Mouse (Mus musculus): ENCODE data around the gene Utp14b. TPM values are rescaled to one million over a fixed set of nuclear protein-coding genes. Genes with fewer than 3 reads are reported as not detected.

Gene Utp14b
- 0.16 and 0.46 TPM in 2 replicates for polyA plus RNA-seq (2012; rRNA removed)

DNA sequence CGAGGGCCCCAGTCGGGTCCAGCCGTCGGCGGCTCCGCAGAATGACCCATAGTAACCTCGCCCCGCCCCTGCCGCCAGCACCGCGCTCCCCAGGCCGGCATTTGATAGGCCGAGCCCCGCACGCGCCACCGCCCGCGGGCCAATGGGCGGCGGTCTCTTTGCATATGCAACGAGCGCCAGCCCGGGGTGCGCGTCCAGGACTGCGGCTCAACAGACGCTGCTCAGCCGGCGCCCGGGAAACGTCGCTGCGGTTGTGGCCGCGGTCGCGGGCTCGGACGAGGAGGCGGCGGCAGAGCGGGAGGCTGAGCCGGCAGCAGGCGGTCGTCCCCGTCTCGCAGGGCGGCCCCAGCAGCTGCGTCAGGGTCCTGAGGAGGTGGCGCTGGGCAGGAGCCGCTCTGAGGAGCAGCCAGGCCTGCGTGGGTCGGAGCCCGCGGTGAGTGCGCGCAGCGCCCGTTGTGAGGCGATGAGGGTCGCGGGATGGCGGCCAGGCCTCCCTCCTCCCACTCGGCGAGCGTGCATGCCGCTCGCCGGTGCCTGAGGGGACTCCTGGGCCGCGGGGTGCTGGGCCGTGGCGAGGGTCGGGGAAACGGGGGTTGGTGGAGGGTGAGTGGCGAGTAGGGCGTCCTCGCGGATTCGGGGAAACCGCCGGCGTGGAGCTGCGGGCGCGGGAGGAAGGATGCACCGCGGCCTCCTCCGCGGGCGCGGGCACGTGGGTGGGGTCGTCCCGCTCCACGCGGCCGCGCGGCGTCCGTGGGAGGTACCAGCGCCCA, at the start of gene Utp14b, which contains the start of gene Acsl3:
Gene Utp14b, plus strand, starts transcription at position 368 of the 770 bp plus-strand sequence.
Gene Acsl3, plus strand, starts transcription at position 155 of the 770 bp plus-strand sequence.
- H3K4me3 ChIP-seq (ENCODE audit: extremely low read depth, insufficient read depth, insufficient read length): peak within 1 kb of the TSS; percentile 98
- no peaks in the 10 kb centered on the region; the same call in 1 of the 2 replicates for H3K4me1 ChIP-seq (ENCODE audit: control insufficient read depth, insufficient read depth, insufficient read length)
- TF ChIP-seq CTCF (IDR thresholded peaks at IDR 0.05; ENCODE audit: extremely low read depth, insufficient read depth, insufficient read length, insufficient replicate concordance): no peak
- peak; percentile 94 for TF ChIP-seq POLR2A (IDR thresholded peaks at IDR 0.05; ENCODE audit: low read depth, low read length)
- peak within 1 kb of the TSS; percentile 74 for H3K27ac ChIP-seq (ENCODE audit: insufficient read depth, low read length)
- peak; percentile 78 to 95 for DNase-seq (ENCODE audit: low read depth in 1 of 2, low spot score in 2 of 2)
- no peaks in the 10 kb centered on the region for H3K36me3 ChIP-seq (ENCODE audit: control insufficient read depth, insufficient read depth, low read length)
- under 1% methylated on average over 101 of the region's 104 CpGs for WGBS
- 0 out of 2 replicates have a peak, but pooled peaks cover 3% of the 10 kb centered on the region for H3K27me3 ChIP-seq (ENCODE audit: control insufficient read depth, insufficient read depth, low read length)

DNA sequence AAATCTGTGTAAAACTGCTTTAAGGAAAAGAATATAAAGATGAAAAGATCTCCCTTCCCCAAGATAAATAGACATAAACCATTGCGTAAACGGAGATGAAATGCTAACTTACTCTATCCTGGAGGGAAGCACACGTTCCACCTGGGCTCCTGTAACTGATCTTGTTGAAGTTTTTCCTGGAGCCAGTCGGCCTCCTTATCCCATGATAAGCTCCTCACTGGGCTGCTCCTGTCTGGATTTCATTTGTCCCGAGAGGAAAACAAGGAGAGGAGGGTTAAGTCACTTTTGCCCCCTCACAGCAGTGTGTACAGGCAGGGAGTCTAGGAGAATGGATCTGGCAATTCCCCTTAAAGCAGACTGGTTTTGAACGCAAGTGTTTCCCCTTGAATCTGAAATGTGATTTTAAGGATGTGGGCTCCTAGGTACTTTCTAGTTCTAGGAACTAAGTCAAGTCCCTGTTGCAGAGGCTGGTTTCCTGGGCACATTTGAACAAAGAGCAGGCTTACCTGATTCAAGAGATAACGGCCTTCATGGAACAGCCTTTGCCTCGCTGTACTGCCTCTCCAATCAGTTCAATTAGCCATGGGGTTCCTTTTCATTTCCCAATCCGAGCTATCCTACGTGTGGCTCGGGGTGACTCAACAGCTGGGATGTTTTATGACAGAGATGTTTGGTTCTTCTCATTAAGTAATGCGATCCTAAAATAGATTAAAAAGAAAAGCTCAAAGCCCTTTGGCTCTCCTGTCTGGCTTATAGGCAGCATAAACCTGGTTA, 48.5 kb upstream of the Utp14b start:
- TF ChIP-seq CTCF (IDR thresholded peaks at IDR 0.05; ENCODE audit: extremely low read depth, insufficient read depth, insufficient read length, insufficient replicate concordance): no peak
- TF ChIP-seq POLR2A (IDR thresholded peaks at IDR 0.05; ENCODE audit: low read depth, low read length): no peak
- no peaks in the 10 kb centered on the region for H3K4me1 ChIP-seq (ENCODE audit: control insufficient read depth, insufficient read depth, insufficient read length)
- no peaks in the 10 kb centered on the region for H3K36me3 ChIP-seq (ENCODE audit: control insufficient read depth, insufficient read depth, low read length)
- no peak overlapping the region for H3K27ac ChIP-seq (ENCODE audit: insufficient read depth, low read length)
- no peak for DNase-seq (ENCODE audit: low read depth in 1 of 2, low spot score in 2 of 2)
- WGBS: 68% methylated on average over 12 of the region's 12 CpGs
- H3K4me3 ChIP-seq (ENCODE audit: extremely low read depth, insufficient read depth, insufficient read length): no peak overlapping the region
- no peaks in the 10 kb centered on the region for H3K27me3 ChIP-seq (ENCODE audit: control insufficient read depth, insufficient read depth, low read length)

DNA sequence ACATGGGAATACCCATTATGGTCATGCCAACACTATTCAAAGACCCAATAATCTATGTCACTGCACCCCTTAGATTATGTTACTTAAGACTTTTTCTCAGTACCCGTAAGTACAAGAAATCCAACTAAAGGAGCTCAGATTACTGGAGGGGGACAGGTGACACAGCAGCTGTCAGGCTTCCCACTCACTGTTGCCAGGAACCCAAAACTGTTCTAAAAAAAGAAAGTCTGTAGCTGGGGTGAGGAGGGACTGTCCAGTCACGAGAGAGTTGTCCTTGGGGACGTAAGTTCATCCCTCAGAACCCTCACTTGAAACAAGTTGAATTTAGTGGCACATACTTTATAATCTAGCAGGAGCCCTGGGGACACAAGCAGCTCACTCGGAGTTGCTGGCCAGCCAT, 46.8 kb upstream of the Utp14b start:
- H3K4me3 ChIP-seq (ENCODE audit: extremely low read depth, insufficient read depth, insufficient read length): no peak overlapping the region
- no peak overlapping the region for H3K27ac ChIP-seq (ENCODE audit: insufficient read depth, low read length)
- H3K4me1 ChIP-seq (ENCODE audit: control insufficient read depth, insufficient read depth, insufficient read length): no peaks in the 10 kb centered on the region
- H3K27me3 ChIP-seq (ENCODE audit: control insufficient read depth, insufficient read depth, low read length): no peaks in the 10 kb centered on the region
- DNase-seq (ENCODE audit: low read depth in 1 of 2, low spot score in 2 of 2): no peak
- TF ChIP-seq CTCF (IDR thresholded peaks at IDR 0.05; ENCODE audit: extremely low read depth, insufficient read depth, insufficient read length, insufficient replicate concordance) (no peak), POLR2A (IDR thresholded peaks at IDR 0.05; ENCODE audit: low read depth, low read length) (no peak)
- 77% methylated on average over 4 of the region's 4 CpGs for WGBS
- H3K36me3 ChIP-seq (ENCODE audit: control insufficient read depth, insufficient read depth, low read length): no peaks in the 10 kb centered on the region

DNA sequence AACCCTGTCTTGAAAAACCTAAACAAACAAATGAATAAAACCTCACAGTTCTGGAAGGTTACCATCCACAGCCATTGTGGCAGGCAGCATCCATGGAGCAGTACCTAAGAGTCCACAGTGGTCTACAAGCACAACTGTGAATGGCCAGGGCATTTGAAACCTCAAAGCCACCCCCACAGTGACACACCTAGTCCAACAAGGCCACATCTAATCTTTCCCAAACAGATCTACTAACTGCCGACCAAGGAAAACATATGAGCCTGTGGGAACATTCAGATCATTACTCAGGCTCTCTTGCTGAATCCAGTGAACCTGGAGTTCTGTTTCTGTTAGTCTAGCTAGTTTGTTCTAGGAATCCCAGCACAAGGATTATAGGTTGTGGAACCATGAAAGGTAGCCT, 44.9 kb upstream of the Utp14b start:
- H3K36me3 ChIP-seq (ENCODE audit: control insufficient read depth, insufficient read depth, low read length): no peaks in the 10 kb centered on the region
- no peaks in the 10 kb centered on the region for H3K4me1 ChIP-seq (ENCODE audit: control insufficient read depth, insufficient read depth, insufficient read length)
- DNase-seq (ENCODE audit: low read depth in 1 of 2, low spot score in 2 of 2): no peak
- no peak overlapping the region for H3K4me3 ChIP-seq (ENCODE audit: extremely low read depth, insufficient read depth, insufficient read length)
- H3K27ac ChIP-seq (ENCODE audit: insufficient read depth, low read length): no peak overlapping the region
- 85% methylated on average over 1 of the region's 1 CpGs for WGBS
- H3K27me3 ChIP-seq (ENCODE audit: control insufficient read depth, insufficient read depth, low read length): no peaks in the 10 kb centered on the region
- TF ChIP-seq CTCF (IDR thresholded peaks at IDR 0.05; ENCODE audit: extremely low read depth, insufficient read depth, insufficient read length, insufficient replicate concordance) (no peak), POLR2A (IDR thresholded peaks at IDR 0.05; ENCODE audit: low read depth, low read length) (no peak)

DNA sequence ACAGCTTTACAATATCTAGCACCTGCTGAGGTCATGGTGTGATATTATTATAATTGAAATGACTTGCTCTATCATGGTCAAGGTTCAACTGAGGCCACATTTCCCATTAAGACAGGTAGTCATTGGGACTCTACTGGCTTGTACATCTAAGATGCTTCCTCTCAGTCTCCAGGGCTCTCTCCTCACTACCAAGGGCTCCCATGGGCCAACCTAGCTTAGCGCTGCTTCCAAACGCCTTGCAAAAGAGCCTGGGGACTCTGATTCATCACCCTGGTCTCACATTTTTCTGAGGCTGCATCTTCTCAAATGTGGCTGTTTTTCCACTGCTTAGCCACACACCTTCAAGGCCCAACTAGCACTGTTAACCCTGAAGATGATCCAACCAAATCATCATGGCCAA, 33.5 kb upstream of the Utp14b start:
- Histone ChIP-seq H3K27ac (ENCODE audit: insufficient read depth, low read length) (no peak overlapping the region), H3K36me3 (ENCODE audit: control insufficient read depth, insufficient read depth, low read length) (no peaks in the 10 kb centered on the region), H3K4me3 (ENCODE audit: extremely low read depth, insufficient read depth, insufficient read length) (no peak overlapping the region), H3K27me3 (ENCODE audit: control insufficient read depth, insufficient read depth, low read length) (no peaks in the 10 kb centered on the region), H3K4me1 (ENCODE audit: control insufficient read depth, insufficient read depth, insufficient read length) (no peaks in the 10 kb centered on the region)
- TF ChIP-seq POLR2A (IDR thresholded peaks at IDR 0.05; ENCODE audit: low read depth, low read length) (no peak), CTCF (IDR thresholded peaks at IDR 0.05; ENCODE audit: extremely low read depth, insufficient read depth, insufficient read length, insufficient replicate concordance) (no peak)
- 96% methylated on average over 2 of the region's 2 CpGs for WGBS
- no peak for DNase-seq (ENCODE audit: low read depth in 1 of 2, low spot score in 2 of 2)

DNA sequence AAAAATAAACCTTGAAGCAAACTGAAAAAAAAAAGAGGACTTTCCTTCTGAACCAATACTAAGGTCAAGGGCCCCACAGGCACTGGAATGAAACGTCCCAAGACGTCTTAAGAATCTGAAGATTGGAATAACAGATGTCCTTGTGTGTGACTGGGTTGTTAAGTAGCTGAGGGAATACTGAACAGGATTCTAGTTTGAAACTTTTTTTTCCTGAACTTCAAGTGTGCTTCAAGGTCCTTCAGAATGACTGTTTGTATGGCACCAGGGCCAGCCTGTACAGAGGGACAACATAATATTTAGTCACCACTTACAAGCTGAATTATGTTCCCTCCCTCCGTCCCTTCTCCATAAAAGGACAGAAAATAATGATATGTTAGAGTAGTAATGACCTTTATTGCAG, 23.4 kb upstream of the Utp14b start:
- Histone ChIP-seq H3K36me3 (ENCODE audit: control insufficient read depth, insufficient read depth, low read length) (no peaks in the 10 kb centered on the region), H3K27ac (ENCODE audit: insufficient read depth, low read length) (no peak overlapping the region), H3K27me3 (ENCODE audit: control insufficient read depth, insufficient read depth, low read length) (no peaks in the 10 kb centered on the region), H3K4me3 (ENCODE audit: extremely low read depth, insufficient read depth, insufficient read length) (no peak overlapping the region), H3K4me1 (ENCODE audit: control insufficient read depth, insufficient read depth, insufficient read length) (no peaks in the 10 kb centered on the region)
- WGBS: 90% methylated on average over 3 of the region's 3 CpGs
- DNase-seq (ENCODE audit: low read depth in 1 of 2, low spot score in 2 of 2): no peak
- no peak for TF ChIP-seq POLR2A (IDR thresholded peaks at IDR 0.05; ENCODE audit: low read depth, low read length)
- no peak for TF ChIP-seq CTCF (IDR thresholded peaks at IDR 0.05; ENCODE audit: extremely low read depth, insufficient read depth, insufficient read length, insufficient replicate concordance)

Data from spleen, adult 2 months (tissue).